Mouse (Mus musculus) bone marrow macrophage, adult 2 months (primary cell): ENCODE results near the gene Nt5c3b.

ENCODE experiments used
- CTCF ChIP-seq: IDR thresholded peaks from 2 replicates; pipeline ENCODE4 v1.5.1; 2012; ENCODE audit warnings: low read depth, mild to moderate bottlenecking, low read length, moderate library complexity
- POLR2A ChIP-seq: IDR thresholded peaks from 2 replicates; pipeline ENCODE4 v1.6.1; 2012; ENCODE audit warnings: mild to moderate bottlenecking, low read depth, low read length, borderline replicate concordance

- TF ChIP-seq POLR2A (no peak), CTCF (no peak)
These were observed 43.1 kb downstream of the Nt5c3b start for GRCm38 (mm10) chr11:100398517-100398916.
